Mouse (Mus musculus): Measurements from ENCODE around the gene 2210011C24Rik. TPM values are rescaled to one million over a fixed set of nuclear protein-coding genes. Genes with fewer than 3 reads are reported as not detected.
A peak's percentile ranks its signal among the peaks of the same experiment; 100 is the strongest.

Gene 2210011C24Rik
- polyA plus RNA-seq, 1 experiment from 2014 or later = 0.42 TPM

- DNase-seq (ENCODE audit: extremely low spot score, low spot score) = peak; percentile 80
- WGBS = 15% methylated on average over 5 of the region's 5 CpGs
- Histone ChIP-seq H3K36me3 (replicated peaks) (no peaks in the 10 kb centered on the region), H3K27me3 (ENCODE audit: poor library complexity, severe bottlenecking) (peaks cover 79% of the 10 kb centered on the region), H3K9me3 (no peaks in the 10 kb centered on the region), H3K27ac (no peak overlapping the region), H3K4me3 (no peak overlapping the region), H3K4me1 (peaks cover 21% of the 10 kb centered on the region)
Measured at GRCm38 (mm10) chr8:84039050-84039449, 27.1 kb upstream of the 2210011C24Rik start.

DNA sequence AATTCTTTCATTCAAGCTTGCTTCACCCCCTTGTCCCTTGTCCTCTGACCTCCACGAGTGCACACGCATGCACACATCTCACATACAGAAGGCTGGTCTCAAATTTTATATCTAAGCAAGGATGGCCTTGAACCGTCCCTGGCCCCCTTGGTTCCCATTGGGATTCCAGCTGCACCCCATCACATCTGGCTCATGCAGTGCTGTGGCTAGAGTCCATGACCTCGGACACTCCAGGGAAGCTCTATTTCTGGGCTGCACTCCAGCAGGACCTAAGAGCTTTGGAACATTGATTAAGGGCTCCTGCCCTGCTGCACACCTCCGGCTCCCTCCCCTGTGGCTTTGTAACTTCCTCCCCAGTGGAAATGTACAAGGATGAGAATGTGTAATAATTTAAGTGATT lies 26.0 kb upstream of the 2210011C24Rik start:
- Histone ChIP-seq H3K27me3 (ENCODE audit: poor library complexity, severe bottlenecking) (peaks cover 72% of the 10 kb centered on the region), H3K9me3 (no peaks in the 10 kb centered on the region), H3K4me3 (no peak overlapping the region), H3K36me3 (replicated peaks) (no peaks in the 10 kb centered on the region), H3K27ac (no peak overlapping the region), H3K4me1 (peaks cover 18% of the 10 kb centered on the region)
- 81% methylated on average over 5 of the region's 5 CpGs for WGBS
- DNase-seq (ENCODE audit: extremely low spot score, low spot score) = no peak

GRCm38 (mm10) chr8:84032777-84033176 lies 20.8 kb upstream of the 2210011C24Rik start:
- H3K27ac ChIP-seq = no peak overlapping the region
- DNase-seq (ENCODE audit: extremely low spot score, low spot score) = no peak
- no peaks in the 10 kb centered on the region for H3K36me3 ChIP-seq (replicated peaks)
- H3K27me3 ChIP-seq (ENCODE audit: poor library complexity, severe bottlenecking) = peaks cover 47% of the 10 kb centered on the region
- no peak overlapping the region for H3K4me3 ChIP-seq
- no peaks in the 10 kb centered on the region for H3K9me3 ChIP-seq
- WGBS = 84% methylated on average over 4 of the region's 4 CpGs
- H3K4me1 ChIP-seq = no peaks in the 10 kb centered on the region

DNA sequence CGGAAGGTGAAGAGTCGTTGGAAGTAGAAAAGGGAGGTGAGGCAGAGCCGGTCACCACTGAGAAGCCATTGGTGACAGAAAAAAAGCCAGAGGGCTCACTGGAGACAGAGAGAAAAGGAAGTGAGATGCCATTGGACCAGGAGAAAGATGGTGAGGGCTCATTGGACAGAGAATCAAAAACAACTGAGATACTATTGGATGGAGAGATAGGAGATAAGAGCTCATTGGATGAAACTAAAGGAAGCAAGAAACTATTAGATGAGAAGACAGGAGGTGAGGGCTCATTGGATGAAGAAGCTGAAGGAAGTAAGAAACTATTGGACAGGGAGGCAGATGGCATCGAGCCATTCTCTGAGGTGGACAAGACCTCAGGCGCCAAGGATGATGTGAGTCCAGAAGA lies 17.3 kb upstream of the 2210011C24Rik start:
- Histone ChIP-seq H3K4me1 (peaks cover 24% of the 10 kb centered on the region), H3K27me3 (ENCODE audit: poor library complexity, severe bottlenecking) (peaks cover 67% of the 10 kb centered on the region), H3K9me3 (no peaks in the 10 kb centered on the region)

GRCm38 (mm10) chr8:84027449-84027848 lies 15.5 kb upstream of the 2210011C24Rik start:
- Histone ChIP-seq H3K4me3 (no peak overlapping the region), H3K27ac (no peak overlapping the region), H3K36me3 (replicated peaks) (no peaks in the 10 kb centered on the region), H3K9me3 (no peaks in the 10 kb centered on the region), H3K27me3 (ENCODE audit: poor library complexity, severe bottlenecking) (peaks cover 80% of the 10 kb centered on the region), H3K4me1 (peaks cover 39% of the 10 kb centered on the region)
- WGBS = 9% methylated on average over 10 of the region's 10 CpGs
- no peak for DNase-seq (ENCODE audit: extremely low spot score, low spot score)

More for the DNA sequence above, 17.3 kb upstream of the 2210011C24Rik start:
- no peak overlapping the region for H3K27ac ChIP-seq
- H3K36me3 ChIP-seq (replicated peaks) = no peaks in the 10 kb centered on the region
- WGBS = 93% methylated on average over 5 of the region's 5 CpGs
- H3K4me3 ChIP-seq = no peak overlapping the region
- DNase-seq (ENCODE audit: extremely low spot score, low spot score) = no peak

DNA sequence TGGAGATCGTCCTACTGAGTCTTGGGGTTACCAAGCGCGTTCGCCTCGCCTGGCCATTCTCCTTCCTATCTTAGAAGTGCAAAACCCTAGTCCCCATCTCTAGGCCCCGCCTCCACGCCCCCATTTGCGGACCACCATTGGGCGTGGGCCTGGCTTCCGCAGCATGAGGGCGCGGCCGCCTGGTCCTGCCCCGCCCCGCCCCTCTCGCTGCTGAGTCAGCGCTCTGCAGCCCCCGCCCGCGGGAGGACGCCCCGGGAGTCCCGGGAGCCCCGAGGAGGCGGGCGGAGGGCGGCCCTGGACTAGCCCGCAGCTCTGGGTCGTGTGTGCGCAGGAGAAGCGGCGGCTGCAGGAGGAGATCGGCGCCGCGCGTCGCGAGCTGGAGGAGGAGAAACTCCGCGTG lies 13.9 kb upstream of the 2210011C24Rik start:
- Histone ChIP-seq H3K27ac (peak overlapping the region; percentile 80), H3K4me3 (peak overlapping the region; percentile 65), H3K4me1 (peaks cover 53% of the 10 kb centered on the region), H3K9me3 (no peaks in the 10 kb centered on the region), H3K27me3 (ENCODE audit: poor library complexity, severe bottlenecking) (peaks cover 90% of the 10 kb centered on the region), H3K36me3 (replicated peaks) (no peaks in the 10 kb centered on the region)
- DNase-seq (ENCODE audit: extremely low spot score, low spot score) = peak; percentile 67
- WGBS = 1% methylated on average over 41 of the region's 41 CpGs

DNA sequence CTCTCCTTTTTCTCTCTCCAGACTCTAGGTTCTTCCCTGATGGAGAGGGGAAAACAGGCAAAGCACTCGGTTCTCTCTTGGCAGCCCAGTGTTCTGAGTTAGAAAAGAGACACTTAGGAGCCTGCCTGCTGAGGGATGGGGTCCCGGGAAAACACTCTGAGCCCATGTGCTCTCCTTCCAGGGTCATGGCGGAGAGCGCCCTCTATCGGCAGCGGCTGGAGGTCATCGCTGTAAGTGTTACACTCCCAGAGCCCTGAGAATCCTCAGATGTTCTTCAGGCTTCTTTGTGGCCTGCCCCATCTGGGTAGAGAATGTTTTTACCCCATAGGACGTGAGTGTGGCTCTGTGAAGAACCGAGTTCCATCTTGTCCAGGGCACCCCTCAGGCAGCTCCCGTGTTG lies 12.2 kb upstream of the 2210011C24Rik start:
- Histone ChIP-seq H3K27ac (no peak overlapping the region), H3K27me3 (ENCODE audit: poor library complexity, severe bottlenecking) (peaks cover 100% of the 10 kb centered on the region), H3K9me3 (no peaks in the 10 kb centered on the region), H3K36me3 (replicated peaks) (no peaks in the 10 kb centered on the region), H3K4me3 (no peak overlapping the region), H3K4me1 (peaks cover 55% of the 10 kb centered on the region)
- DNase-seq (ENCODE audit: extremely low spot score, low spot score) = peak; percentile 72
- WGBS = 14% methylated on average over 10 of the region's 10 CpGs

- peaks cover 95% of the 10 kb centered on the region for H3K27me3 ChIP-seq (ENCODE audit: poor library complexity, severe bottlenecking)
- H3K4me1 ChIP-seq = peaks cover 55% of the 10 kb centered on the region
- WGBS = 71% methylated on average over 1 of the region's 1 CpGs
Measured at GRCm38 (mm10) chr8:84023631-84024030, 11.7 kb upstream of the 2210011C24Rik start.

GRCm38 (mm10) chr8:84023085-84023484 lies 11.1 kb upstream of the 2210011C24Rik start:
- H3K36me3 ChIP-seq (replicated peaks) = no peaks in the 10 kb centered on the region
- H3K27me3 ChIP-seq (ENCODE audit: poor library complexity, severe bottlenecking) = peaks cover 94% of the 10 kb centered on the region

More at GRCm38 (mm10) chr8:84023631-84024030, 11.7 kb upstream of the 2210011C24Rik start:
- Histone ChIP-seq H3K9me3 (no peaks in the 10 kb centered on the region), H3K27ac (no peak overlapping the region), H3K36me3 (replicated peaks) (no peaks in the 10 kb centered on the region), H3K4me3 (no peak overlapping the region)
- DNase-seq (ENCODE audit: extremely low spot score, low spot score) = no peak

DNA sequence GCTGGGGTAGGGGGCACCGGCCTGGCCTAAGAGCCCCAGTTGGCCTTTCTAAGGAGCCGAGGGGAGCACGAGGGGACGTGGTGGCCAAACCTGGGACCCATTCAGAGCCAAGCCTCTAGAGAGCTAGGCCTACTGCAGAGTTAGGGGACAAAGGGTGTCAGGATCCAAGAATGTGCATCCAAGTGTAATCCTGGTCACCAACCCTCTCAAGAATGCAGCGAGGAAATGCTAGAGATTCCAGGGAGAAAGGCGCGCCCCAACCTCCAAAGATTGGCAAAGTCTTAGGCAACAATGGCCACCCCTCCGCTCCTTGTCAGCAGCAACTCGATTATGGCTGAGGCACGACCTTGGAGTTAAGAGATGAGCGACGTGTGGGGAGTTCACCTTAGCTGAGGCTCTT lies 9.6 kb upstream of the 2210011C24Rik start:
- Histone ChIP-seq H3K27me3 (ENCODE audit: poor library complexity, severe bottlenecking) (peaks cover 82% of the 10 kb centered on the region), H3K4me1 (peaks cover 46% of the 10 kb centered on the region), H3K27ac (peak overlapping the region; percentile 62; the same call in 1 of the 2 replicates), H3K36me3 (replicated peaks) (no peaks in the 10 kb centered on the region), H3K9me3 (no peaks in the 10 kb centered on the region), H3K4me3 (peak overlapping the region; percentile 27)
- 49% methylated on average over 12 of the region's 12 CpGs for WGBS
- no peak for DNase-seq (ENCODE audit: extremely low spot score, low spot score)

More at GRCm38 (mm10) chr8:84023085-84023484, 11.1 kb upstream of the 2210011C24Rik start:
- Histone ChIP-seq H3K4me1 (peaks cover 55% of the 10 kb centered on the region), H3K4me3 (no peak overlapping the region), H3K27ac (no peak overlapping the region), H3K9me3 (no peaks in the 10 kb centered on the region)
- 64% methylated on average over 5 of the region's 5 CpGs for WGBS
- no peak for DNase-seq (ENCODE audit: extremely low spot score, low spot score)

GRCm38 (mm10) chr8:84021096-84021495 lies 9.1 kb upstream of the 2210011C24Rik start, which contains the start of gene Palm3:
Gene Palm3, plus strand, starts transcription at chr8:84021471.
- DNase-seq (ENCODE audit: extremely low spot score, low spot score) = no peak
- Histone ChIP-seq H3K4me1 (peaks cover 41% of the 10 kb centered on the region), H3K4me3 (peak within 1 kb of the TSS; percentile 27), H3K9me3 (no peaks in the 10 kb centered on the region), H3K36me3 (replicated peaks) (no peaks in the 10 kb centered on the region), H3K27ac (peak within 1 kb of the TSS; percentile 62; the same call in 1 of the 2 replicates), H3K27me3 (ENCODE audit: poor library complexity, severe bottlenecking) (peaks cover 78% of the 10 kb centered on the region)
- 11% methylated on average over 18 of the region's 18 CpGs for WGBS

GRCm38 (mm10) chr8:84019738-84020137 lies 7.8 kb upstream of the 2210011C24Rik start:
- Histone ChIP-seq H3K4me3 (no peak overlapping the region), H3K36me3 (replicated peaks) (no peaks in the 10 kb centered on the region), H3K27ac (no peak overlapping the region), H3K27me3 (ENCODE audit: poor library complexity, severe bottlenecking) (peaks cover 66% of the 10 kb centered on the region), H3K4me1 (peaks cover 32% of the 10 kb centered on the region), H3K9me3 (no peaks in the 10 kb centered on the region)
- 88% methylated on average over 9 of the region's 9 CpGs for WGBS
- DNase-seq (ENCODE audit: extremely low spot score, low spot score) = no peak

GRCm38 (mm10) chr8:84015833-84016232 lies 3.9 kb upstream of the 2210011C24Rik start:
- peaks cover 66% of the 10 kb centered on the region for H3K27me3 ChIP-seq (ENCODE audit: poor library complexity, severe bottlenecking)

More at GRCm38 (mm10) chr8:84015833-84016232, 3.9 kb upstream of the 2210011C24Rik start:
- 91% methylated on average over 5 of the region's 5 CpGs for WGBS
- H3K36me3 ChIP-seq (replicated peaks) = no peaks in the 10 kb centered on the region
- no peak overlapping the region for H3K4me3 ChIP-seq
- no peaks in the 10 kb centered on the region for H3K9me3 ChIP-seq
- H3K4me1 ChIP-seq = peaks cover 25% of the 10 kb centered on the region
- H3K27ac ChIP-seq = no peak overlapping the region
- no peak for DNase-seq (ENCODE audit: extremely low spot score, low spot score)

All from forebrain, embryonic 10.5 days (tissue).